Mouse (Mus musculus): ENCODE measurements around the gene Kcnip2.
A peak's percentile ranks its signal among the peaks of the same experiment; 100 is the strongest.
"Not testable (repeated sequence)": the region's sequence is repeated elsewhere in the genome, so short reads cannot be mapped to it uniquely, and the experiment has no call there.

Gene Kcnip2

DNA sequence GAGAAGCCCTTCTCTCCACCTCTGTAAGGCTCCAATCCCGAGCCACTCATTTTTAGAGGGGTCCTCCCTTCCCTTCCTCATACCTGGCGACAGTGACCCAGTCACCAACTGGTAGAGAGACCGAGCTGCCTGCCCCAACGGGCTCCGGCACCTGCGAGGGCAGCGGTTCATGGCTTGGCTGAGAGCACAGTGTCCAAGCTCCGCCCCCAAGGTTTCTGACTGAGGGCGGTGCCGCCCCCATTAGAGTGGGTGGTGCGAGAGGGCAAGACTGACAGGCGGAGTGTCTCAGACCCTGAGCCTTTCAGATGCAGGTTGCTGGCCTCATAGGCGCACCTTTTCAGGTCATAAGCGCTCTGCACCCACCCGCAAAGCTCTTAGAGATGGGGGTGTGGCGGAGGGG, 3.7 kb downstream of the Kcnip2 start:
- peak; percentile 58 for DNase-seq (ENCODE audit: low spot score)

DNA sequence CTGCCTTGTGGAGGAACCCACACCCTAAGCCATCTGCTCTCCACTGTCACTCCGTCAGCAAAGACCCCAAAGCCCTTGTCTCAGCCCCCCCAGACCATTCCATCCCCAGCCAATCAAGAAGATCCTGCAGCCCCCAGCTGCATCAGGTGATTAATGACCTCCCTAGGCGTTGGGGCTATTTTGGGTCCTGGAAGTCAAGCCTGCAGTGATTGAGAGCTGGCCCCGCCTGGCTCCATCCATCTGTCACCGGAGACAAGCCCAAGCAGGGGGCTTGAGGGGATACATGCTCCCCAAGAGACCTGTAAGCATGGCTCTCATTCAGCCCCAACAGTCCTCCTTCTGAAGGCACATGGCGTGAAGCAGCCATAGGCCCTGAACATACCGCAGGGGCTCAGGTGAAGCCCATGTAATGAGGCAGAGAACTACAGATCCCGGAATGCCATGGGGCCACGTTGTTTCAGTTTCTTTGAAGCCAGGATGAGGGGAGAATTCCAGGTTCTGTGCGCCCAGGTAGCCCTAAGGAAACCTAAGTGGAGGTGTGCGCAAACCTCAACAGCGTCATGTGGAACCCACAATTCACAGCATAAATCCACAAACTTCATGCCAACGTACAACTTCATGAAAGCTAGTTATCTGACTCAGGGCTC, 4.7 kb downstream of the Kcnip2 start:
- DNase-seq (ENCODE audit: low spot score) = no peak

DNA sequence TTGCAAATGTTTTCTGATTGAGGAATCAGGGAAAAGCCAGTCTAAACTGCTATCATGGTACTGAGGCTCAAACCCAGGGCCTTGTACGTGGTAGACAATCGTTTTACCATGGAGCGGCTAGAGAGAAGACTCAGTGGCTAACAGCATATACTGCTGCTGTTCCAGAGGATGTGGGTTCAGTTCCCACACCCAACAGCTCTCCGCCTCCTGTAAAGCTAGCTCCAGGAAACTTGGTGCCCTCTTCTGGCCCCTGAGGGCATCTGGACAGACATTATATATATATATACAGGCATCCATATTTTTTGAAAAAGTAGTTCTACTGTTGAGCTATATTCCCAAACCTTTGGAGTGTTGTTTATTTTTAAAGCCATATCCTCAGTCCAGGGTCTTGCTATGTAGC, 8.1 kb downstream of the Kcnip2 start:
- no peak for DNase-seq (ENCODE audit: low spot score)

DNA sequence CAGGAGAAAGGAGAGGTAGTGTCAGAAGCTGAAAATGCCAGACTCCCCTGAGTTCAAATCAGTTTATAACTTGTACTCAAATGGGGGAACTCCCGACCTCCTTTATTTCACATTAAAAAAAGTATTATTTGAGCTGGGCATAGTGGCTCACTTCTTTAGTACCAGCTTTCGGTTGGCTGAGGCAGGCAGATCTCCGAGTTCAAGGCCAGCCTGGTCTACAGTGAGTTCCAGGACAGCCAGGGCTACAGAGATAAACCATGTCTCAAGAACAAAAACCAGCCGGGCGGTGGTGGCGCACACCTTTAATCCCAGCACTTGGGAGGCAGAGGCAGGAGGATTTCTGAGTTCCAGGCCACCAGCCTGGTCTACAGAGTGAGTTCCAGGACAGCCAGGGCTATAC, 10.0 kb downstream of the Kcnip2 start:
- DNase-seq (ENCODE audit: low spot score) = not testable (repeated sequence)

DNA sequence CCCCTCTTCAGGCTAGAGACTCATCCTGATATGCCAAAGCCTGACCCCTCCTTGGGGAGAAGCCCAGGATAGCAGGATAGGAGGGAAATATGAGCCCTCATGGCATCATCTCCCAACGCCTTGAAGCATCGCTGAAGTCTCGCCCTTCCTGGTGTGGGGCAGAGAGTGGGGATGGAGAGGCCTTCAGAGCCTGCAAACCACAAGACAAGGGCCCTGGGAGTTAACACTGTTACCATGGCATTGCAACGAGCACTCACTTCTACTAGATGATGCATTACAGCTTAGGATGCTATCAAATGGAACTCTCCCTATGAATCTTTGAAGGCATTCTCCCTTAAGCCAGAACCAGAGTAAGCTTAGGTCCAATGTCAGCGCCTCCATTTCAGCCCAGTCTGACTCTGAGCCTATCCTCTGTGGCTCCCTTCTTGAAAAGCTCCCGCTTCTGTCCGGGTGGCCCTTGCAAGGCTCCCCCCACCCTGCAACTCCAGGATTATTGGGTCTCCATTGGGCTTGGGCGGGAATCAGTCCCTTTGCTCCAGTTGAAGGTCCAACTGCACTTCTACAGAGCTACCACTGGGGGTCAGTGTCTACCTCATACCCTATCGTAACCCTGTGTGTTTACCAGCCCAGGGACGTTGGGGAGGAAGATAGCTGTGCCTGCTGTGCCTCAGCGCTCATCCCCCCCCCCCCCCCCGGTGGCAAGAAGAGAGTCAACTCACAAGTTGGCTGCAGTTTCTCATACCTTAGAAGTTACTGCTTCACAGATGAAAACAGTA, 11.1 kb downstream of the Kcnip2 start:
- no peak for DNase-seq (ENCODE audit: low spot score)

DNA sequence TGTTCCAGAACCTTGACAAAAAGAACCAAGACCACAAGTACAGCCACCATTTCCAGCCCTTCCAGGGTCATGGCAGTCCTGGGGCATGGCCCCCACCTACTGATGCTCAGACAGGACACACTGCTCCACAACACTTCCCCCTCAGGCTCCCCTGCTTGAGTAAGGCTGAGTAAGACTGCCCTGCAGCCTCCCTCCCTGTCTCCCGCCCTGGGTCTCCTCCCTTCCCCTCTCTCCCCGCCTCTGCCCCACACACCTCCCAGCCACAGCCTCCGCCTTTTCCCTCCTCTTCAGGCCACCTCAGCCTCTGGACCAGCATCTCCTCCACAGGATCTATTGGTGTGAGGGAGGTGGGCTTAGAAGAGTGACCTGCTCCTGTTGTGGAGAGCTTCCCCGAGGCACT, 12.5 kb downstream of the Kcnip2 start:
- no peak for DNase-seq (ENCODE audit: low spot score)

DNA sequence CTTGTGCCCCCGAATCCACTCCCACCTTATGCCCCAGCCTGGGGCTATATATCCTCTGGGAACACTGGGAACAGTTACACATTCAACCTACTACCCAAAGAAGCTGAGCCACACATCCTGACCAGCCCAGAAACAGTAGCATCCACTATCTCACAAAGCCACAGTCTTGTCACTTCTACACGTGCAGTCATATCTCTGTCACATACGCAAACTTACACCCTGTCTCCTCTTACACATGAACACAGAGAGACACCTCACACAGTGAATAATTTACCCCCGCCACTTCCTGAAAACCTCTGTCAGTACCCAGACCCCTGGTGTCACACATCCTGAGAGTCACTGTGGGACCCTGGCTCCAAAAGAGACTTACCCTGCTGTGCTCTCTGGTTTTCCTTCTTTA, 13.2 kb downstream of the Kcnip2 start:
- no peak for DNase-seq (ENCODE audit: low spot score)

DNA sequence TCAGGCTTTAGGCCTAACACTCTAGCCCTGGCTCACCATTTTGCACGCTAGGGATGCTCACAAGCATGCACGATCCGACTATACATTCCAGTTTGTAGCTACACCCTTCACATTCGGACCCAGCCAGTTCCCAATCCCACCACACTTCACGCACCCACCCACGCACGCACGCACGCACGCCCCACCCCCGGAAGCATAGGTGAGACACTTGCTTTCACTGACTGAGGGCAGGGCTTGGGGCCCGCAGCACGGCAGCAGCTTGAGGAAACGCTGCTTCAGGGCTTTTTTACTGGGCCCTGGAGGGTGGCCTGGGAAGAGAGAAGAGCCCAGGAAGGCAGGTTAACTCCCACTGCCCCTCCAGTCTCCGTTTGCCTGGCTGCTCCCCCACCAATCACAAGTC, 19.0 kb downstream of the Kcnip2 start:
- DNase-seq (ENCODE audit: low spot score) = no peak

DNA sequence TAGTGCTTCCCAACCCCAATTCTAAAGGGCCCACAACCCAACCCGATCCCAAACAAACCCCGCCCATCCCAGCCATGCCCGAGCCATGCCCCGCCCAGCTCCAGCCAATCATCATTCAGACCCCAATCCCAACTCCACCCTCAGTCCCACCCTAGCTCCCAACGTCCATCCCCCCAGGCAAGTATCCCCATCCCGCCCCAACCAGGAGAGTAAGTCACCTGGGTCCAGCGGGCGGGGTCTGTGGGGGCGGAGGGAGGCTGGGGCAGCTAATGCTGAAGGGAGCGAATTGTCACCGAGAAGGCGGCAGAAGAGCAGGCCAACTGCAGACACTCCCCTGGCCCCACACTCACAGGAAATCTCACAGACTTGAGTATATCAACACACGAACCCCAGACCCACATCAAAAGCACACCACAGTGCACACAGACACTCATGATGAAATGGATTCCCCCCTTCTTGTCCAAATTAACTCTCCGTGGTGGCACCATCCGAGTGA, 19.8 kb downstream of the Kcnip2 start:
- no peak for DNase-seq (ENCODE audit: low spot score)

DNA sequence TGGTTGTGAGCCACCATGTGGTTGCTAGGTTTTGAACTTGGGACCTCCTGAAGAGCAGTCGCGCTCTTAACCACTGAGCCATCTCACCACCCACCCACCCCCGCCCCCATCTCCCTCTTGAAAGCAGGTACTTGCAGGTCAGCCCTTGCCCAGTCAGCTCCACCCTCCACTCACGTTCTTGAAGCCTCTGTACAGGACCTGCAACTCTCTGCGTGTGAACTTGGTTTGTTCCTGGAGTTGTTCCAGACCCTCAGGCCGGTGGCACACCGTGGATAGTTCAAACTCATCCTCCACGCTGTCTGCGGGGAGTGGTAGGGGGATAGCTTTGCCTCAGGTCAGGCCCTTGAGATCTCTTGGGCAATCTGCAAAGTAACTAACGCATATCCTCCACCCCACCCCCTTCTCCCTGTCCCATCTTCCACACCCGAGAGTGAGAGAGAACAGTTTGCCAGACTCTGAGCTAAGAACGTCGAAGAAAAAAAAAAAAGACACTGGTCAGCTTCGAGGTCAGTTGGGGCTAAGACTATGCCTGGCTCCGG, 20.4 kb downstream of the Kcnip2 start:
- DNase-seq (ENCODE audit: low spot score) = no peak

DNA sequence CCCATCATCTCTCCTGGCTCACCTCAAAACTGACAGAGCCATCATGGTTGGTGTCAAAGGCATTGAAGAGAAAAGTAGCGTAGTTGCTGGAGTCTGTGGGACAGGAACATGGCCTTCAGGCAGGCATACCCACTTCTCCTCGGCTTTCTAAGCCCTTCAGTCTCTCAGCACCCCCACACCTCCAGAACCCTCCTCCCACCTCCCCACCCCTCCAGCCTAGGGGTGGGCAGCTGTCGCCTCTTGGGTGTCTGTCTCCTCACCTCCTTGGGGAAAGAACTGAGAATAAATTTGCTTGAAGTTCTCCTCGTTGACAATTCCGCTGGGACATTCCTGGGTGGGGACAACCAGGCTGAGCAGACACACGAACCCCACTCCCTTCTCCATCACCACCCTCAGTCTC, 21.1 kb downstream of the Kcnip2 start:
- no peak for DNase-seq (ENCODE audit: low spot score)

DNA sequence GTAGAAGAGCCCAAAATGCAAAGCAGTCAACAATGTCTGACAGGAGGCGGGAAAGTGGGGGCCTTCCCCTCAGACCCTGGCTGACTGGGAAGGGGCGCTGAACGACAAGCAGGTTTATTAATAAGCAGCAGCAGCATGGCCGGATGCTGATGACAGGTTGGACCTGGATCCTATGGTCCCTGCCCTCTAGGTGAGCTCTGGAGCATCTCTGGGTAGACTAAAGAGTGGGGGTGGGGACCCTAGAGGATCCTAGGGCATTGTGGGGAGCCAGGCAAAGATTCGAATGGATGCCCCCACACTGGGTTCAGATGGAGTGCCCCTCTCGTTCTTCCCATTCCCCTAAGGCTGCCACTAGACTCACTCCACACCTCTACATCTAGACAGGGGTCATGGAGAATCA, 23.5 kb downstream of the Kcnip2 start:
- no peak for DNase-seq (ENCODE audit: low spot score)

DNA sequence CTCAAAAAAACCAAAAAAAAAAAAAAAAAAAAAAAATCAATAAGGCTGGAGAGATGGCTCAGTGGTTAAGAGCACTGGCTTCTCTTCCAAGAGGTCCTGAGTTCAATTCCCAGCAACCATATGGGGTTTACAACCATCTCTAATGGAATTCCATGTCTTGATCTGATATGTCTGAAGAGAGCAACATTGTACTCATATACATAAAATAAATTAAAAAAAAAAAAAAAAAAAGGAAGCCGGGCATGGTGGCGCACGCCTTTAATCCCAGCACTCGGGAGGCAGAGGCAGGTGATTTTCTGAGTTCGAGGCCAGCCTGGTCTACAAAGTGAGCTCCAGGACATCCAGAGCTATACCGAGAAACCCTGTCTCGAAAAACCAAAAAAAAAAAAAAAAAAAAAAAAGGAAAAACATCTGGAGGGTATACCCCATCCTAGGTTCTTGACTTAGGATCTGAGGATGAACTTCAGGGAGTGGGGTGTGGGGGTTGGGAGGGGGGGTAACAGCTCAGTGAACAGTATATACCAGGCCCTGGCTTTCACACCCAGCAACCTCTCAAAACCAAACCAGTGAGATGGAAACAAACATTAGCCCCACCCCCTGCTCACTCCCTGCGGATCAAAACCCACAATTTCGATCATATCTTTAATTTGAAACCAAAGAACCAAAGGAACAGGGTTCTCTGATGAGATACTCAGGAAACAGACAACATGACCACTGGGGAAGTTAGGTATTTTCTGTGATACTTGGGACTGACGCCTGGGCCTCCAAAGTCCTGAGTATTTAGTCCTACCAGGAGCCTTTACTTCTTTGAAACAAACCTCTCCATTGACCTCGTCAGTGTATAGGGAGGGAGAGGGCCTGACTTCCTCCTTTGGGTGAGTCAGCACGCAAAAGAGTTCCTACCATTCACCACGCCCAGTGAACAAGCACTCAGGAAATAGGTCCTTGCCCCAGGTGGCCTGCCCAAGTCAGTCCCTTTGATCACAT, 25.7 kb downstream of the Kcnip2 start:
- DNase-seq (ENCODE audit: low spot score) = no peak

DNA sequence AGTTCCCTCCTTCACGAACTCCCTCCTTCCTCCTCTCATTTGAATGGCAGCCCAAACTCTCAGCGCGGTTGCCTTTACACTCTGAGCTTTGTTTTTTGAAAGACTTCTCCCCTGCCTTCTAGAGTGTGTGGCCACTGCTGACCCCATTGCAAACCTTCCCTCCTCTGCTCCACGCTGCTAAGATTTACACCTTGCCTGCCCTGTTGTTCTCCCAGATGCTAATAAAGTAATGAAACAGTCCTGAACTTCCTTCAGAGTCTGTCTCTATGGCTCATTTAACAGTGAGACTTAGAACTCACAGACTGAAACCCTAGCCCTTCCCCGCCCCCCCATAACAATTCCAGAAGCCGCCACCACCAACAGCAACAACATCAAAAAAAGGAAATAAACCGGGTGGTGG, 26.5 kb downstream of the Kcnip2 start:
- DNase-seq (ENCODE audit: low spot score) = no peak

DNA sequence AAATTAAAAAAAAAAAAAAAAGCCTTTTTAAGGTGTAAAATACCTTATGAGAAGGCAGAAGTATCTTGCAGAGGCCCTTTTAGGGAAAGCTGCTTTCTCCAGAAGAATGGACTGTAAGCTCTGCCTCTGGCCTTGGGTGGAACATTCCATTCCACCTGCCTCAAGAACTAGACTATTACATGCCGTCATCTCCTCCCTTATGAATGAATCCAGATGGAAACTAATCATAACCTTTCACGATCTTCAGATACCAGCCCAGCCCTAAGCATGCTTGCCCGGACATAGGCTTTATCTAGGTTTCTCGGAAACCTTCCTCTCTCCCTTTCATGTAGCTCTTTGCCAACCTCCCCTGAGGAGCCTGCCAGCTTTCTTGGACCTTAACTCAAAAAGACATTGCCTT, 27.5 kb downstream of the Kcnip2 start:
- no peak for DNase-seq (ENCODE audit: low spot score)

DNA sequence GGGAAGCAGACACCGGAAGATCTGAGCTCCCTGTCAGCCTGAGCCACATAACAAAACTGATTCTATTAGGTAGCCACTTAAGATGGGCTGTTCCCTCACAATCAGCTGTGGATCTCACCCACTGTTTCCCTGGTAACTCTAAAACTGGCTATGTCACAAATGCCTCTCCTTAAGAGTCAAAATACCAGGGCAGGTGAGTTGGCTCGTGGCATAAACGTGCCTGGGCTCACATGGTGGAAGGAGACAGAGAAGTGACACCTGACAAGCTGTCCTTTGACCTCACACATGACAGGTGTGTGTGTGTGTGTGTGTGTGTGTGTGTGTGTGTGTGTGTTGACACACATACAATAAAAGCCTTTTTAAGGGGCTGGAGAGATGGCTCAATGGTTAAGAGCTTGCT, 28.4 kb downstream of the Kcnip2 start:
- DNase-seq (ENCODE audit: low spot score) = no peak

DNA sequence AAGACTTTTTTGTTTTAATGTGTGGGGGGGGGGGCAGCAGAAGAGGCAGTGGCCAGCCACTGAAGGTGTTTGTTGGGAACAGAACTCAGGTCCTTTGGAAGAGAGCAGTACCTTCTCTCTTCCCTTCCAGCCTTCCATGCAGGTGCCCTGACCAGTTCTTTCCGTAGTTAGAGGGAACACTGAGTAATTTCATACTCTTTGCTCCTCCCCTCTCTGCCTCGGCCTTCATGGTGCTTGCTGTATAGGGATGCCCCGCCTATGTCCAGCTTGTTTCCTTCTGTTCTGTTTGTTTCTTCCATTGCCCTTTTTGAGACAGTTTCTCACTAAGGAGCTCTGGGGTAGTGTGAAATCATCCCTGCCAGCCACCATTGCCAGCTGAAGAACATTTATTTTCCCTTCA, 30.4 kb downstream of the Kcnip2 start:
- DNase-seq (ENCODE audit: low spot score) = no peak

DNA sequence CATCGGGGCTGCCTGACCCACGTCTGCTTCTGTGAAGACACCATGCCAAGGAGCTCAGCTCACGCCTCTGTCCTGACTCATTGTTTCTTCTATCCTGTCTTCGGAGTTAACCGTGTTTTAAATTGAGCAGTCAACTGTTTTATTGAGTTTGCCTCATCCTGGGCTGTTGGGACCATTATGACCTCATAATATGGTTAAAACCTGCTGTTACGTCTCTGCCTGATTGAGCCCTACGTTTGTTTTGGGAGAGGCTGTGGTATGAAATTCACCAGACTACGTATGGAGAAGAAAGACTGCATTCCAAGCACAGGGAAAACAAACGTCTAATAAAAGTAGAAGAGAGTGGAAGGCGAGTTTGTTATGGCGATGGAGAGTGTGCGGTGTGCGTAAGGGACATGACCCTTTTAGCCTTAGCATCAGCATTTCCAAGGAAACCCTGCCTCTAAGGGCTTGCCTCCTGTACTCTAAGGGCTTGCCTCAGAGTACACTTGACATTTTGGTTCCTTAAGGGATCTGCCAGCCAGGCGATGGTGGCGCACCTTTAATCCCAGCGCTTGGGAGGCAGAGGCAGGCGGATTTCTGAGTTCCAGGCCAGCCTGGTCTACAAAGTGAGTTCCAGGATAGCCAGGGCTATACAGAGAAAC, 31.8 kb downstream of the Kcnip2 start:
- no peak for DNase-seq (ENCODE audit: low spot score)

DNA sequence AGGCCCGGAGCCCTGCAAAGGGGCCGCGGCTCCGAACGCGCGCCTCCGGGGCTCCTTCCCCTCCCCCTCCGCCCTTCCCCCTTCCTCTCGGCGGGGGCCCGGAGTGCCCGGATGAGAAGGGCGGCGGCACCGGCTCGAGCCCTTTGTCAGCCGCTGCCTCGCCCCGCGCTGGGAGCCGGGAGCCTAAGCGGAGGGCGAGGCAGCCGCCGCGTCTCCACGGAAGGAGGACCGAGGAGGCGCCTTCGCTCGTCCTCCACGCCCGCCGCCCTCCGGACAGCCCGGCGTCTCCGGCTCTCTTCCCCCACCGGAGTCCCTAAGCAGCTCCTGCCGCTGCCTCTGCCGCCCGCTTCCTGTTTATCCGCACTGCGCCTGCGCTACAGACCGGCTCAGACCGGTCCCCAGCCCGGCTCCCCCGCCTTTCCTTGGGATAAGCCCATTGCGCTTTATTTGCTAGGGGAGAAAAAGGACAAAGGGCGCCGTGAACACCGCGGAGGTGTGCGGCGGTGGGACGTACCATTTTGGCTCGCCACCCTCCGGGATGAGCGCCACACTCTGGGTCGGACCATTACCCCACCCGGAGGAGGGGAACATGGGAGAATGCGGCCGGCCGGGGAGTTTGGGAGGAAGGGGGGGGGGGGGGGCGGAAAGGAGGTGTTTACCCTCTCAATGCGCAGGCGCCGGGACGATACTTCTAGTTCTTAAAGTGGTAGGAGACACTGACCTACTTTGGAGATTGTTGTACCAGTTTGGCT, 32.5 kb downstream of the Kcnip2 start, which contains the start of gene Mgea5:
Mgea5 (minus strand) TSS at position 657 of the 752 bp plus-strand sequence.
- DNase-seq (ENCODE audit: low spot score) = peak; percentile 97

DNA sequence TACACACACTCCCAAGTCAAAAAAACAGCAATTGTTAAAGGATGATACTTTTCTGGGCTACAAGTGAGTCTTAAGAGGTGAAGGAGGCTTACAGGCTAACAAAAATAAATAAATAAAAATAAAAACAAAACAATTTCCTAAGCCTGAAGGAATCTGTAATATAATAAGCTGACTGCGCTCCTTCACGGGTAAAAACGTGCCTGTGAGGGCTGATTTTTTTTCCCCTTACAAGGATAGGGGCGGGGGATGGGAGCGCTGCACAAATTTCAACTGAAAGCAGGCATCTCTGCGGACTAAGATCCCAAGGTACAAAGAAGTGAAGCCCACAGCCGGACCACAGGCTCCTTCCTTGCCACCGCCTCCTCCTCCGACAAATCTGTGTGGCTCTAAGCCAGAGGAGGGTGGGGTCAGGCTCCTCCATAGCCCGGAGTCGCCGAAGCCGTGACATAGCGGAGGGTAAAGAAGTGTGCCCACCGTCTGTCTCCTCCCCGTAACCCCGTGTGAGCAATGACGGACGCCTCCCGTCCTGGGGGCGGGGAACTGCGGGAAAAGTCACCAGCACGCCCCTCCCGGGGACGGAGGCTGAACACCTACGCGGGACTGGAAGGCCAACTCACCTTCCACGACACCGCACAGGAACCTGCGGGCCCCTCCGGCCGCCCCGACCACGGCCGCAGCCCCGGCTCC, 33.4 kb downstream of the Kcnip2 start:
- peak; percentile 74 for DNase-seq (ENCODE audit: low spot score)

All from ovary, postnatal 36 days (tissue).